Mouse (Mus musculus): ENCODE results near the gene Dnah7a.
"Not testable (repeated sequence)": the region's sequence is repeated elsewhere in the genome, so short reads cannot be mapped to it uniquely, and the experiment has no call there.

DNA sequence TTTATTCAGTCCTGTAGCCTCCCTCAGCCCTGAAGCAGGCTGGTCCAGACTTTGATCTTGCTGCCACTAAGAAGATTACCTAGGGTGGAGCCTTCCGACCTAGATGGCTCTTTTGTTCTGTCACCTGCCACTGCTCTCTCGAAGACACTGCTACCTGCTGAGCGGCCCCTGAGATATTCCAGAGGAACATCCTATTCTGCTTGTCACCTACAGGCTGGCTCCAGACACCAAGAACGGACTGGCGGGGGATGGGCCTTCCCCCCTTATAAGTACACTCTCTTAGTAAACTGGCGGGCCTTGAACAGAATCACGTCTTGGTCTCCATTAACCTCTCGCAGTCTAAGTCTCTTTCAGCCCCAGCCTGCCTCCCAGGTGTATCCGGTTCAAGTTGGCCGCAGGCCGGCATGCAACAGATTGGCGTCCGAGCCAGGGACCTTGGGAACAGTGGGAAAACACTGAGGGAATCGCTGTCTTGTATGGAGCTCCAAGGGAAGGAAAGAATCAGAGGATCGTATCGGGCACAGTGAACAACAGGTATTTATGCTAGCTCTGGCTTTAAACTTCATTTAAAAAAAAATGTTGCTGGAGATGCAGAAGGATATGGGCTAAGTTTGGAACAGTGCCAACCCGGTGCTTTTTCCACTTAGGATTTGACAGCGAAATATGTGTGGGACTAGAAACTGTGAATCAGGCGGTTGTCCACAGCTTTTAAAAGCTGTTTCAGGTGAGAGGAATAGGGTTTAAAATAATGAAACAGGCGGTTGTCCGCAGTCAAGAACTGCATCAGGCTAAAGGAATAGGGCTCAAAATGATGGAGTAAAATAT is 312.4 kb downstream of the Dnah7a start:
- TF ChIP-seq CTCF (IDR thresholded peaks at IDR 0.05; ENCODE audit: control insufficient read depth, insufficient read depth, insufficient read length); CEBPB (IDR thresholded peaks at IDR 0.05; ENCODE audit: low read depth); FOSL1 (IDR thresholded peaks at IDR 0.05; ENCODE audit: insufficient read depth, low read length, poor library complexity, severe bottlenecking): not testable (repeated sequence)
